Mouse (Mus musculus): Measurements from ENCODE around the gene Agbl2.
"Not testable (repeated sequence)": the region's sequence is repeated elsewhere in the genome, so short reads cannot be mapped to it uniquely, and the experiment has no call there.

The Agbl2 gene

DNA sequence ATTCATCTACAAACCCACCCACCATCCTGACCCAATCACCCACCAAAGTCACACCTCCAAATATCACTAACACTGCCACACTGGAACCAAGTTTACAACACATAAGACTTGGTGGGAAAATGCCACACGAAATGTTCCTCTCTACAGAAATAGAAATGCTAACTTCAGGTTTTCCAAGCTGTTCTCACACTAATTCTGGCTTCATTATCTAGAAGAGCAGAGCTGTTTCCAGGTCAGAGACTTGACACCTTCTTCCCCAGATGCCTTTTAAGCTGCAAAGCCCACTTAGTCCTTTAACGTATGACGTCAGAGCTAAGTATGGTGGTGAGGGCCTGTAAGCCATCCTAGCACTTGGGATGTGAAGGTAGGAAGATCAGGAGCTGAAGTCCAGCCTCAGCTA, 36.2 kb downstream of the Agbl2 start:
- DNase-seq = no peak

DNA sequence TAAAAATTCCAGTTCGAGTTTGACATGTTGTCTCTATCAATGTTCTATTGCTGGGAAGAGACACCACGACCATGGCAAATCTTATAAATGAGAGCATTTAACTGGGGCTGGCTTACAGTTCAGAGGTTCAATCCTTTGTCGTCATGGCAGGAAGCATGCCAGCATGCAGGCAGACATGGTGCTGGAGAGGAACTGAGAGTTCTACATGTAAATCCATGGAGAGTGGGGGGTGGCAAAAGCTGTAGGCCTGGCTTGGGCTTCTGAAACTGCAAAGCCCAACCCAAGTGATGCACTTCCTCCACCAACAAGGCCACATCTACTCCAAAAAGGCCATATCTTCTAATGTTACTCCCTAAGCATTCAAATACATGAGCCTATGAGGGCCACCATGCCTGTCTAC, 38.4 kb downstream of the Agbl2 start:
- DNase-seq = no peak

DNA sequence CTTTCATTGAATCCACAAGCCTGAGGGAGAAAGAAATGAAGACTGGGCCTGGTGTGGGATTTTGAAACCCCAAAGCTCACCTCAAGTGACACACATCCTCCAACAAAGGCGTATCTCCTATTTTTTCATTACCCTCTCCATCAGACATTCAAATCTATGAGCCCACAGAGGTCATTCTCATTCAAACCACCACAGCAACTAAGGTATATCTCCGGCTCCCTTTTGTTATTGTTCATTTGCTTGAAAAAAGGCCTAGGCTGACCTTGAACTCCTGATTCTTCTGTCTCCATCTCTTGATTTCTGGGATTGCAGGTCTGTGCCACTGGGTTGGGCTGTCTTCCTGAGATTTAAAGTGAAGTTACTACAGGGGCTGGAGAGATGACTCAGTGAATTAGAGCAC, 40.5 kb downstream of the Agbl2 start:
- no peak for DNase-seq

GRCm38 (mm10) chr2:90823781-90824180, 41.3 kb downstream of the Agbl2 start:
- DNase-seq = no peak

GRCm38 (mm10) chr2:90824528-90824927, 42.0 kb downstream of the Agbl2 start:
- DNase-seq = not testable (repeated sequence)

GRCm38 (mm10) chr2:90825515-90826172, 43.1 kb downstream of the Agbl2 start:
- peak; percentile 43 to 64 for DNase-seq

GRCm38 (mm10) chr2:90828739-90829138, 46.2 kb downstream of the Agbl2 start:
- DNase-seq = no peak

DNA sequence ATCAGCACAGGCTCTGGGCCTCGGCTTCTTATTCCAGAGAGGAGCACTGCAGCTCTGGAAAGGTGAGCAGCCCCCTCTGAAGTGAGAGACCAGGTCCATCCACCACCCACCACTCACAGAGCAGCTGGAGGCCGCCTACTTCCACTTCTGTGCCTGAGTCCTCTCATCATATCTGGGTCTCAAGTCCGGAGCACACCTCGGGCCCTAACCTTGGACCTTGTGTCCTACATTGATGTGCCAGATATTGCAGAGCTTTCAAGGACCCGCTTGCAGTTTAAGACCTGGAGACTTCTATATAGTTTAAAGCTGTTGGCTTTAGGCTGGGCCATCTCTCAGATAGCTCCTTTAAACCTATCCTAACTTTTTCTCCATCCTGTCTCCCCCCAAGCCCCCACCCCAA, 51.0 kb downstream of the Agbl2 start:
- no peak for DNase-seq

- DNase-seq = no peak
Measured at GRCm38 (mm10) chr2:90838621-90839020, 56.1 kb downstream of the Agbl2 start.

DNA sequence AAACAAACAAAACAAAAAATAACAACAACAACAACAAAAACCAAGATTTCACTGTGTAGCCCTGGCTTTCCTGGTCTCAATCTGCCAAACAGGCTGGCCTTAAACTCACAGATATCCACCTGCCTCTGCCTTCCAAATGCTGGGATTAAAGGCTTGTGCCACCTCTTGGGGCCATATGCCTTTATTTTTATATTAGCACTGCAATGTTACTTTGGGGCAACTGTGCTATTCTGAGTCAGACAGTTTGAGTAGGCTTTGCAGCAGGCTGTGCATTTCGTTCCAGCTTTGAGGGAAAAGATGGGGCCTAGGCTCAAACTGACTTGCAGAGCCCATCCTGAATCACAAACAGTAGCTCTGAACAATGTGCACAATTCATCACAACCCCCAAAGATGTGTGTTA, 61.1 kb downstream of the Agbl2 start:
- no peak for DNase-seq

- no peak for DNase-seq
Measured at GRCm38 (mm10) chr2:90844262-90844661, 61.7 kb downstream of the Agbl2 start.

GRCm38 (mm10) chr2:90845234-90845633, 62.7 kb downstream of the Agbl2 start:
- DNase-seq = no peak

DNA sequence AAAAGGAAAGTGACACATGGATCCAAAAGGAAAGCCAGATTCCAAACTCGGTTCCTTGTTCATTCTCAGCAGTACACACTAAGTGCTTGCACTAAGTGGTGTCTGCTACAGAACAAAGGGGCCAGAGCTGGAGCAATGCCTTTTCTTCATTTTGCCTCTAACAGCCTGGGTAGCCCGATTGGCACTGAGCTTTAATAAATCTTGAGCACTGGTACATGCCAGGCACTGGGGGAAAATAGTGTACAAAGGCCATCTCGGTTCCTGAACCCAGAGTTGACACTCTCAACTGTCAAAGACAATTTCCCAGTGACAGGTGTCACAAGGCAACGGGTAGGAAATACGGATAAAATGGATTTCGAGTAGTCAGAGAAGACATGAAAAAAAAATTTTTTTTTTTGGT, 63.6 kb downstream of the Agbl2 start:
- no peak for DNase-seq

GRCm38 (mm10) chr2:90846597-90846954, 64.0 kb downstream of the Agbl2 start:
- DNase-seq = peak in 1 of 2 experiments; percentile 27

DNA sequence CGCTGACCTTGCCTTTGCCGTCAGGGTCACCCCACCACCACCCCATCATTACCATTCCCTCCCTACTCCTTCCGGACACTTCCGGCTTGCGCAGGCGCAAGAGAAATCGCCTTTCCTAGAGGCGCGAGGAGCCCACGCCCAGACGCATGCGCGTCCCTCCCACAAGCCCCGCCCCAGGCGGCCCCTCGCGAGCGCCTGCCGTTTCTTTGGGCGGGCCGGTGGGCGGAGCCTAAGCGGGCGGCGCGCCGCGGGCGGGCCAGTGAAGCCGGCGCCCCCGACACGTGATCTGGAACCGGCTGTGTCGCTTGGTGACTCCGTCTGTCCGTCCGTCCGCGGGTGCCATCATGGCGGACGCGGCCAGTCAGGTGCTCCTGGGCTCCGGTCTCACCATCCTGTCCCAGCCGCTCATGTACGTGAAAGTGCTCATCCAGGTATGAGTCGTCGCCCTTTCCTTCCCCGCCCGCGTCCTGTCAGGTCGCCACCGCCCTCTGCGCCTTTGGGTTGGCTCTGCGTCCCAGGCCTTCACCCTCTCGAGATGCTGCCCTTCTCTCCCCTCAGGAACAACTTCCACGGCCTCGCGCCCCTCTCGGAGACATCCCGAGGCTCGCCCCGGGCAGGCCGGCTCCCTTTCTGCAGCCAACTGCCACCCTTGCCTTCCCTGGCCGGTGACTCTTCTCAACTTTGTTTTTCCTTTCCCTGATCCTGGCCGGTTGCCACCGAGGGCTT, 64.6 kb downstream of the Agbl2 start, which contains the start of gene Mtch2:
TSS of gene Mtch2 (plus strand) at position 201 of the 726 bp plus-strand sequence.
- peak; percentile 99 for DNase-seq

DNA sequence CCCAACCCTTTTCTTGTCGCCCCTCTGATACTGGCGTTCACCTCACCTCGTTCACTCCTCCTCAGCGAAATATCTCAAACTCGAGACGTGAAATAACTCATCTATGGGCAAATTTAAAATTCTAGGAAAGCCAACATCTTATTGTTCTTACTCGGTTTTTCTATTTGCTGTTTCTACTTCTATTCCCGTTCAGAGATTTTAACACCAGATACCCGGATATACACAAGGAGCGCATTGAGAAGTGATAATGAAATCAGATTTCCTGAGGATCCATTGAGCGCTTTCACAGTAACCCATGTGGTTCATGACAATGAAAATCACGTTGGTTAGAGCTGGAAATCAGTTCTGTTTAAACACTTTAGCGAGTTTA, 65.1 kb downstream of the Agbl2 start:
- no peak for DNase-seq

GRCm38 (mm10) chr2:90848331-90848730, 65.8 kb downstream of the Agbl2 start:
- DNase-seq = no peak

- DNase-seq = no peak
Measured at GRCm38 (mm10) chr2:90850401-90850800, 67.9 kb downstream of the Agbl2 start.

GRCm38 (mm10) chr2:90861486-90861885, 79.0 kb downstream of the Agbl2 start:
- no peak for DNase-seq

DNA sequence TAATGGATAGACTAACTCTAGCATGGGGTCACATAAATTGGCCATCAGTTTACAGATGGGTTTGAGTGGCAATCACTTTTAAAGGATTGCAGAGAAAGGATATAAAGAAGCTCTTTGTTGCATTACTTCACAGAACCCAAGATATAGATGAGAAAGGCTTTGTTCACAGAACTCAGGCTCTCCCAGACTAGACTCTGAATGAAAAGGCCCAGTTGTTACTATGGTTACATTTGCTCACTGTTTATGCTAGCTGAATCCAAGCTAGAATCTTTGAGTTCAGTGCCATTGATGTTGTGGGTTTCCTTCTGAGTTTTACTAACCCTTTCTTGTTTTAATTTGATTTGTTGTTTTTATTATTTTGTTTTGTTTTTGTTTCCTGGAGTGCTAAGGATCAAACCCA, 81.7 kb downstream of the Agbl2 start:
- no peak for DNase-seq

- DNase-seq = peak; percentile 75 to 87
Measured at GRCm38 (mm10) chr2:90866524-90866923, 84.0 kb downstream of the Agbl2 start.

DNA sequence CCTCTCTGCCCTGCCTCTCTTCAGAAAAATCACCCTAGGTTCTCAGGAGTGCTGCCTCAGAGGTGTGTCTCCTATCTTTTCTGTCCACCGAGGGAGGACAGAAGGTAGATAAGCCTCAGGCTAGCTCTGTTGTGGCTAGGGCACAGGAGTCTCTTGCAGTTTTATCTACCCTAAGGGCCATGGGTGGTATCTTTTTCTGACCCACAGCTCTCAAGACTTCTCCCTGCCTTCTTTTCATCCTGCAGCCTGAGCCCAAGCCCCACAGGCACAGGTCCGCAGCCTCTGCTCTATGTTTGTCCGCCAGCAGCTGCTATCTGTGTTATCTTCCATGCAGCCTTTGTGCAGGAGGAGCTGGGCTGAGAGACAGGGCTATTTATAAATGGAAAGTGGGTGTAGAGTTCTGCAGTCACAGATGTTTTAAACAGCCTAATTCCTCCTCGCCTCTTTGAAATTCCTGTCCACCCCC, 87.6 kb downstream of the Agbl2 start:
- peak; percentile 18 to 66 for DNase-seq

DNA sequence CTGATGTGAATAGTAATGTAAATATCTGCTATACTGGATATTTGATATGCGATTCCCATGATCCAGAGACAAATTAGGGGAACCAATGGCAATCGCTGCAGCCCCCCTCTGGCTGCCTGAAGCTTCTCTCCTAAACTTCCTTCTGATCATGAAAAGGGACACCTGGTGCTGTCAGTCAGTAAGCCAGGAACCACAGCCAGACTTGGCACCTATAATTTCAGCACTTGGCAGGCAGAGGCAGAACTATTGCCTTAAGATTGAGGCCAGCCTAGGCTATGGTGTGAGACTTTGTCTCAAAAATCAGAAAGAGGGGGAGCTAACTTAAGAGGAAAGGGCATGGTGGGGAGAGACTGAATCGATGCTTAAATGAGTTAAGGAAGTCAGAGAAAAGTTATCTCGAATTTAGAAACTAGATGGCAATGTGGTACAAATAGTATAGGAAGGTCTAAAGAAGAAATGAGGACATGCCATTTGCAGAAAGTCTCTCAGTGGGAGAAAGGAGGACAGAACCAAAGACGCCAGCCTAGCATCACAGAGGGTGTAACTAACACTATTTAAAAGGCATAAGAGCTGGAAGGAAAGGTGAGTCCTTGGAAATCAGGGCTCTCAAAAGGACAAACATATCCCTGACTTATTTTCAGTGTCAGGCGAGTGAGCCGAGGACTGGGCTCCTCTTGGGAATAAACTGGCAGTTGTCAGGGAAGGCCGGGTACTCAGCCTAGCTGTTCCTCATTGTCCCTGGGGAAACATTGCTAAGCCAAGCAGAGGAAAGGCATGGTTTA, 88.8 kb downstream of the Agbl2 start:
- peak; percentile 32 to 79 for DNase-seq

DNA sequence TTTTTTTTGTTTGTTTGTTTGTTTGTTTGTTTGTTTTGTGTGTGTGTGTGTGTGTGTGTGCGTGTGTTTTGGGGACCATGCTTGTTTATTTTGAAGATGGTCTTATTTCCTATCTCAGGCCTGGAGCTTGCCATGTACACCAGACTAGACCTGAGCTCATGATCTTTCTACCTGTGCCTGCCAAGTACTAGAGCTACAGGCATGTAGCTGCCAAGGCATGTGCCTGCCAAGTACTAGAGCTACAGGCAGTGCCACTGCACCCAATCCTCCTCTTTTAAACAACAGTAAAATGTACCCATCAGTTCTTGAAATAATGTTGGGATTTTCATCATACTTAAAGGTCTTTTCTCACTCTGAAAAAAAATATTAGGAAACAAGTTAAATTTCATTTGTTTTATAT, 91.5 kb downstream of the Agbl2 start:
- DNase-seq = no peak
